Mouse (Mus musculus) stomach, embryonic 16.5 days (tissue): ENCODE results near the gene Acsl1. TPM values are rescaled to one million over a fixed set of nuclear protein-coding genes. Genes with fewer than 3 reads are reported as not detected.

Experiments
- ATAC-seq: fragments of 200-750 bp; cut with Nextera tagmentation; 2 replicates; pipeline ENCODE4 v1.8.0; 2017; ENCODE audit warnings: moderate number of reproducible peaks, moderate TSS enrichment; ENCODE audit not compliant: insufficient read depth, low FRiP score
- H3K27ac ChIP-seq: fragments of 300-500 bp; sonication (generic); 2 replicates; pipeline ENCODE4 v1.5.1; 2014; ENCODE audit warnings: low read length
- H3K27me3 ChIP-seq: fragments of 300-500 bp; sonication (generic); 2 replicates; pipeline ENCODE4 v1.6.1; 2014; ENCODE audit warnings: low read length, control low read depth, mixed read lengths; ENCODE audit not compliant: control insufficient read depth, insufficient read depth
- H3K36me3 ChIP-seq: fragments of 300-500 bp; sonication (generic); 2 replicates; pipeline ENCODE4 v1.6.1; 2014; ENCODE audit warnings: low read length; ENCODE audit not compliant: control insufficient read depth, insufficient read depth
- H3K4me1 ChIP-seq: fragments of 300-500 bp; sonication (generic); 2 replicates; pipeline ENCODE4 v1.6.1; 2014; ENCODE audit warnings: low read length, control low read depth, mixed read lengths; ENCODE audit not compliant: control insufficient read depth, insufficient read depth
- H3K4me2 ChIP-seq: fragments of 300-500 bp; sonication (generic); 2 replicates; pipeline ENCODE4 v1.6.1; 2014; ENCODE audit warnings: low read depth, low read length, mixed read lengths
- H3K4me3 ChIP-seq: fragments of 300-500 bp; sonication (generic); replicated peaks from 2 replicates; pipeline ENCODE4 v1.5.1; 2014; ENCODE audit warnings: mild to moderate bottlenecking, low read length
- H3K9ac ChIP-seq: fragments of 300-500 bp; sonication (generic); 2 replicates; pipeline ENCODE4 v1.6.1; 2014; ENCODE audit warnings: low read length
- H3K9me3 ChIP-seq: fragments of 300-500 bp; sonication (generic); replicated peaks from 2 replicates; pipeline ENCODE4 v1.6.1; 2016; ENCODE audit warnings: low read length, control low read depth; ENCODE audit not compliant: control insufficient read depth
- WGBS: fragments of 180-500 bp; shearing (Covaris S2); extraction: QIAGEN DNeasy Blood & Tissue Kit; methylation state at CpG from one replicate; pipeline ENCODE4 v1.1.7; 2014; 5-methylcytosine and 5-hydroxymethylcytosine counted together
- polyA plus RNA-seq: library from polyadenylated mRNA; unstranded; fragments of >200 nt; fragmentation: Nextera tagmentation; extraction: Ambion mirVana; gene quantifications from 2 replicates; pipeline ENCODE4 v1.2.1, GENCODE M21; 2015

Acsl1 gene
- polyA plus RNA-seq, result 33.4 and 42.0 TPM in 2 replicates

DNA sequence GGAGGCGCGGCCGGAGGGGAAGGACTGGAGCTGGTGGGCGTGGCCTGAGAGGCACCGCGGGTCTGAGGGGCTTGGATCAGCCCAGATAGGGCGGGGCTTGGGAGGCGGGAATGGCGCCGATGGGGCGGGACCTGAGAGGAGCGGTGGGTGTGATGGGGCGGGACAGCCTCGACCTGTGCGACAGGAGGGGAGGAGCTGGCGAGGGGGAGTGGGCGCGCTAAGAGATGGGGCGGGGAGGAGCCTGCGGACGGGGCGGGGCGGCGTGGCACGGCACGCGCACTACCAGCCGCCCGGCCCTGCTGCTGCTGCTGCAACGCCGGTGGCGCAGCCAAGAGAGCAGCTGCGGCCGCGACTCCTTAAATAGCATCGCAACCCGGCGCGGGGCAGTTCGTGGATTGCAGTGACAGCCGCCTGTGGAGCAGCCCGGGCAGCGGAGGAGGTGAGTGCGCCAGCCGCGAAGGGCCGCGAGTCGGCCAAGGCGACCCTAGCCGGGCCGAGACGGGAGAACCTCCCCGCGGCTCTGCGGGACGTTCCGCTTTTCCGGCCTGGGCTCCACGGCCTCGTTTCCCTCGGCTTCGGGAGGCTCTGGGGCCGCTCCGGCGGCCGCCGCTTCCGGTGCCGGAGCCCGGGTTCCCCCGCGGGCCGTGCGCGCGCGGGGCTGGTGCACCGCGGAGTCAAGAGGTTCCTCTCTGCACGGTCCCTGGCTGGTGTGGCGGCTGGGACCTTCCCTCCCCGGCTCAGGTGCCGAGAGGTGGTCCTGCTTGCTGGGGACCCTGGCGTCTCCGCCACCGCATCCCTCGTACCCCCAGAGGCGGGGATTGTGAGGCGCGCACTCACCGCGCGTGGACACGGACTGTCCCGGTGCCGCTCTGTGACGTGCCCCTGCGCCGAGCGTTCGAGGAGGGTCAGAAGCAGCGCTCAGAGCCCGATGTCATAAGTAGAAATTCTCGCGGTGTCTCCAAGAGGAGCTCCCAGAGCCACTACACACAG is at the start of gene Acsl1:
Acsl1 (plus strand) TSS at position 246 of the 990 bp plus-strand sequence.
- ATAC-seq, result peak; percentile 98
- H3K4me3 ChIP-seq, result peak within 1 kb of the TSS; percentile 86
- H3K9ac ChIP-seq, result peak within 1 kb of the TSS; percentile 90
- peak within 1 kb of the TSS; percentile 83 for H3K27ac ChIP-seq
- no peaks in the 10 kb centered on the region for H3K9me3 ChIP-seq
- H3K4me2 ChIP-seq, result peak within 1 kb of the TSS; percentile 86
- no peaks in the 10 kb centered on the region for H3K27me3 ChIP-seq
- peaks cover 14% of the 10 kb centered on the region for H3K4me1 ChIP-seq
- under 1% methylated on average over 104 of the region's 106 CpGs for WGBS
- no peaks in the 10 kb centered on the region for H3K36me3 ChIP-seq

GRCm38 (mm10) chr8:46421515-46421914 is 49.3 kb upstream of the Acsl1 start:
- no peaks in the 10 kb centered on the region for H3K9me3 ChIP-seq
- H3K4me1 ChIP-seq, result no peaks in the 10 kb centered on the region
- ATAC-seq, result no peak
- H3K4me3 ChIP-seq, result no peak overlapping the region
- no peaks in the 10 kb centered on the region for H3K27me3 ChIP-seq
- no peak overlapping the region for H3K9ac ChIP-seq
- H3K27ac ChIP-seq, result no peak overlapping the region
- H3K4me2 ChIP-seq, result no peak overlapping the region
- WGBS, result 60% methylated on average over 6 of the region's 6 CpGs
- no peaks in the 10 kb centered on the region for H3K36me3 ChIP-seq

GRCm38 (mm10) chr8:46427940-46428339 is 42.9 kb upstream of the Acsl1 start:
- no peak overlapping the region for H3K9ac ChIP-seq
- H3K27ac ChIP-seq, result no peak overlapping the region
- H3K4me3 ChIP-seq, result no peak overlapping the region
- no peak overlapping the region for H3K4me2 ChIP-seq
- no peaks in the 10 kb centered on the region for H3K27me3 ChIP-seq
- H3K9me3 ChIP-seq, result no peaks in the 10 kb centered on the region
- H3K4me1 ChIP-seq, result no peaks in the 10 kb centered on the region
- ATAC-seq, result no peak
- no peaks in the 10 kb centered on the region for H3K36me3 ChIP-seq

DNA sequence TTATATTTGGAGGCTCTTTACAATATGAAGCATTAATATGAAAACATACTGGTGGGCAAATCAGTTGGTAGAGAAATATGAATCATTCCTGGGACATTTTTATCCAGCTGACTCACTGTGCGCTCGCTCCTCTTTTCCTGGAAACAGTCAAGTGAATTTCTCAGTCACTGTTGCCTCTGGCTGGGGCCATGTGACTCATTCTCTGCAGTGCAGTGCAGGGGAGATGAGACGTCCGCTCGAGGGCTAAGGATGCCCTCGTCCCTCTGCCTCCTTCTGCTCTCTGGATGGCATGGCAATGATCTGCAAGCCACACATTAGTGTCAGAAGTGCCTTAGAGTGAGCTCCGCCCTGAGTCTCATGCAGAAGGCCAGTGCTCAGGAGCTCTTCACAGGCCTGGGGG is 41.0 kb upstream of the Acsl1 start:
- Histone ChIP-seq H3K9ac (no peak overlapping the region), H3K4me1 (no peaks in the 10 kb centered on the region), H3K27ac (no peak overlapping the region), H3K4me2 (no peak overlapping the region), H3K27me3 (no peaks in the 10 kb centered on the region), H3K36me3 (no peaks in the 10 kb centered on the region), H3K9me3 (no peaks in the 10 kb centered on the region), H3K4me3 (no peak overlapping the region)
- WGBS, result 63% methylated on average over 7 of the region's 7 CpGs
- no peak for ATAC-seq

- Histone ChIP-seq H3K27me3 (no peaks in the 10 kb centered on the region), H3K36me3 (no peaks in the 10 kb centered on the region), H3K4me1 (no peaks in the 10 kb centered on the region), H3K4me3 (no peak overlapping the region), H3K27ac (no peak overlapping the region), H3K9me3 (no peaks in the 10 kb centered on the region), H3K4me2 (no peak overlapping the region), H3K9ac (no peak overlapping the region)
- no peak for ATAC-seq
- 83% methylated on average over 4 of the region's 4 CpGs for WGBS
Observed at GRCm38 (mm10) chr8:46431921-46432320, 38.9 kb upstream of the Acsl1 start.

DNA sequence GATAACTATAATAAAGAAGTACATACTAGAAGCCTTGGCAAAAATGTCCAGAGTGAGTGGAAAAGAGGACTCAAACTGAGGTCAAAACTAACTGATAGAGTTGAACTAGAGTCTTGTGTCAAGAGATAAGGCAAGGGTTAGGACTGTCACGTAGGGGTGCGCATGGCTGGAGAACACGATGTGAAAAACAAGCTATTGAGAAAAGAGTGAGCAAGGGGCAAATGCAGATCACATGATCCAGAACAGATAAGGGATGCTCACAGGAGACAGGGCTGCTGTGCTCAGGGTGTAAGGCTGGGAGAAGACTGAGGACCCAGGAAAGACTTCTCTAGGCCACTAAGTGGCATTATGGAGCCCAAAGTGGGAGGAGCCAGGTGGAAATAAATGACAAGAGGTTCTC is 38.3 kb upstream of the Acsl1 start:
- Histone ChIP-seq H3K36me3 (no peaks in the 10 kb centered on the region), H3K27ac (no peak overlapping the region), H3K4me1 (no peaks in the 10 kb centered on the region), H3K4me2 (no peak overlapping the region), H3K9me3 (no peaks in the 10 kb centered on the region), H3K4me3 (no peak overlapping the region), H3K9ac (no peak overlapping the region), H3K27me3 (no peaks in the 10 kb centered on the region)
- WGBS, result 90% methylated on average over 3 of the region's 3 CpGs
- ATAC-seq, result no peak

DNA sequence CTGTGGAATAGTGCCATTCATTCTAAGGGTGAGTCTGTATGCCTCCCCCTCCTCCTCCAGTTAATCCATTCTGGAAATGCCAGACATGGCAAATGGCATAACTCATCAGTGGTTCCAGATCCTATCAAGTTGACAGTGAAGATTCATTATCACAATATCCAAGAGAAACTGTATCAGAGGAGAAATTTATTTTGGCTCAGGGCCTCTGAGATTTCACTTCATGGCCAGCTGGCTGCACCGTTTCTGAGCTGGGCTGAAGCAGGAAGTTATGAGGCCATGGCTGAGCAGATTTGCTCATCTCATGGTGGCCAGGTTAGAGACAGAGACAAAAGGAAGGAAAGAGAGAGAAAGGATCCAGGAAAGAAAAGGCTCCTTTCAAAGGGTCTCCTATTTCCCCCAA is 37.2 kb upstream of the Acsl1 start:
- Histone ChIP-seq H3K27me3 (no peaks in the 10 kb centered on the region), H3K27ac (no peak overlapping the region), H3K4me3 (no peak overlapping the region), H3K4me2 (no peak overlapping the region), H3K36me3 (no peaks in the 10 kb centered on the region), H3K9ac (no peak overlapping the region), H3K9me3 (no peaks in the 10 kb centered on the region), H3K4me1 (no peaks in the 10 kb centered on the region)
- 69% methylated on average over 1 of the region's 1 CpGs for WGBS
- no peak for ATAC-seq

DNA sequence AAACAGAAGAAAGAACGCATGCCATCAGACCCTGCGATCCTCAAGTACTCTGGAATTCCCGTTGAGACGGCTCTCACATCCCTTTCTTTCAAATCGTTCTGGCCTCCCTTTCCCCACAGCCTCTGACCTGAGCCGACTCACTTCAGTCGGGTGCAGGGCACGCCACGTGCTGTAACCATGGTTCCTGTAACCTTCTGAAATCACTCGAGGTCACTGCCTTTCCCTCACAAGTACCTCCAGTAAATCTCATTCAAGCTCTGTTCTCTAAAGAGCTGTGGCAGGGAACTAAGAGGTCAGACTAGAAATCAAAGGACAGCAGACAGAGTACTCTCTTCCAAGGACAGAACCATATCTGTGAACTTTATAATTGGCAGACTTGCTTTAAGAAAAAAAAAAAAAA is 32.3 kb upstream of the Acsl1 start:
- WGBS, result 67% methylated on average over 10 of the region's 10 CpGs
- no peaks in the 10 kb centered on the region for H3K4me1 ChIP-seq
- ATAC-seq, result no peak

More for the DNA sequence above, 32.3 kb upstream of the Acsl1 start:
- Histone ChIP-seq H3K4me3 (no peak overlapping the region), H3K36me3 (no peaks in the 10 kb centered on the region), H3K27me3 (no peaks in the 10 kb centered on the region), H3K9me3 (no peaks in the 10 kb centered on the region), H3K9ac (no peak overlapping the region), H3K27ac (no peak overlapping the region), H3K4me2 (no peak overlapping the region)
